Mouse (Mus musculus): ENCODE data around the gene Lrpprc.

- TF ChIP-seq CTCF (IDR thresholded peaks at IDR 0.05; ENCODE audit: borderline replicate concordance, insufficient read depth, low read length) (no peak), POLR2A (IDR thresholded peaks at IDR 0.05; ENCODE audit: low read depth, low read length) (no peak)
These were observed 27.8 kb upstream of the Lrpprc start for GRCm38 (mm10) chr17:84818390-84818789.
